Mouse (Mus musculus): ENCODE results near the gene Gm11213. TPM values are rescaled to one million over a fixed set of nuclear protein-coding genes. Genes with fewer than 3 reads are reported as not detected.

Gm11213 gene
- total RNA-seq, 1 experiment from 2014 or later: not detected

GRCm38 (mm10) chr4:63579649-63580048 is 25.4 kb downstream of the Gm11213 start:
- no peak for DNase-seq

GRCm38 (mm10) chr4:63572621-63573020 is 32.4 kb downstream of the Gm11213 start:
- DNase-seq: peak; percentile 20

- DNase-seq: no peak
Measured at GRCm38 (mm10) chr4:63570208-63570781, 34.8 kb downstream of the Gm11213 start.

GRCm38 (mm10) chr4:63569322-63569721 is 35.7 kb downstream of the Gm11213 start:
- no peak for DNase-seq

- no peak for DNase-seq
Measured at GRCm38 (mm10) chr4:63567712-63568390, 37.2 kb downstream of the Gm11213 start.

GRCm38 (mm10) chr4:63562742-63563141 is 42.3 kb downstream of the Gm11213 start:
- no peak for DNase-seq

- no peak for DNase-seq
Measured at GRCm38 (mm10) chr4:63561861-63562675, 43.0 kb downstream of the Gm11213 start.

- no peak for DNase-seq
Measured at GRCm38 (mm10) chr4:63560079-63560478, 45.0 kb downstream of the Gm11213 start.

GRCm38 (mm10) chr4:63559127-63559697 is 45.8 kb downstream of the Gm11213 start:
- no peak for DNase-seq

- DNase-seq: peak; percentile 84
Measured at GRCm38 (mm10) chr4:63558407-63559081, 46.5 kb downstream of the Gm11213 start, which contains the start of gene Tmem268. Tmem268 (plus strand) TSS chr4:63558781.

- peak; percentile 28 for DNase-seq
Measured at GRCm38 (mm10) chr4:63557124-63558059, 47.7 kb downstream of the Gm11213 start.

GRCm38 (mm10) chr4:63556665-63557064 is 48.4 kb downstream of the Gm11213 start:
- DNase-seq: no peak

GRCm38 (mm10) chr4:63555111-63555510 is 50.0 kb downstream of the Gm11213 start:
- DNase-seq: no peak

GRCm38 (mm10) chr4:63554616-63555015 is 50.4 kb downstream of the Gm11213 start:
- no peak for DNase-seq

- DNase-seq: no peak
Measured at GRCm38 (mm10) chr4:63553789-63554576, 51.1 kb downstream of the Gm11213 start.

GRCm38 (mm10) chr4:63552865-63553264 is 52.2 kb downstream of the Gm11213 start:
- no peak for DNase-seq

- DNase-seq: peak; percentile 26
Measured at GRCm38 (mm10) chr4:63550908-63551307, 54.2 kb downstream of the Gm11213 start.

- no peak for DNase-seq
Measured at GRCm38 (mm10) chr4:63548491-63548890, 56.6 kb downstream of the Gm11213 start.

GRCm38 (mm10) chr4:63547799-63548198 is 57.3 kb downstream of the Gm11213 start:
- DNase-seq: no peak

All from adrenal gland, postnatal 25 days (tissue).